Mouse (Mus musculus) mouse embryonic stem cell (cell line): ENCODE results near the gene Psmd11.
"Not testable (repeated sequence)": the region's sequence is repeated elsewhere in the genome, so short reads cannot be mapped to it uniquely, and the experiment has no call there.

Experiments used
- in situ Hi-C, 2 experiments: fragments of 300-500 bp; cut with MboI; formaldehyde crosslinking; loops; 1 replicate in 1 of 2; 3 replicates in 1 of 2; pipeline ENCODE4 v1.14.3; 2019 to 2020; ENCODE audit warnings: low sequenced_read_pairs in 2 of 2, low pct_unique_long_range_greater_than_20kb in 1 of 2, mixed read lengths in 1 of 2; ENCODE audit not compliant: unreplicated experiment in 1 of 2

Gene Psmd11

DNA sequence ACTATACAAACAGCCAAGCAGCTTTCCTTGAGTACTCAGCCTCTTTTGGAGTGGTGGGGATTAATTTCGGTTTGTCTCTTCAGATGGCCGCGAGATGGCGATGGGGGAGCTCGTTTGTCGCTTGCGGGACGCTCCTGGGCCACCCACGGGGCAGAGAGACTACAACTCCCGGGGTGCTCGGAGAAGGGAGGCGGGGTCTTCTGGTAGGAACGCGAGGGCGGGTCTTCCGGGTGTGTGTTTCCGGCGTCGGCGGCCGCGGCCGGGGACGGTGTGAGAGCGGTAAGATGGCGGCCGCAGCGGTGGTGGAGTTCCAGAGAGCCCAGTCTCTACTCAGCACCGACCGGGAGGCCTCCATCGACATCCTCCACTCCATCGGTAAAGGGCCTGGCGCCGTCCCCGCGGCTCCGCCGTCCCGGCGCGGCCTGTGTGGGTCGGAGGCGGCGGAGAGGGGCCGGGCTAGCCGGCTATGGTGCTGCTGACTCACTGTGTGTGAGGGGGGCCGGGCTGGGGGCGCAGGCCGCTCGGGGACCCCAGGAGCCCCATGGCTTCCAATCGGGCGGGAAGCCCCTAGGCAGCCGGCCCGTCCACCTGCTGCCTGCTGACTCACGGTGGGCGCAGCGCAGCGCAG is at the start of gene Psmd11:
Gene Psmd11, plus strand, starts transcription at position 235 of the 628 bp plus-strand sequence.
- in situ Hi-C loops: no loop called here

DNA sequence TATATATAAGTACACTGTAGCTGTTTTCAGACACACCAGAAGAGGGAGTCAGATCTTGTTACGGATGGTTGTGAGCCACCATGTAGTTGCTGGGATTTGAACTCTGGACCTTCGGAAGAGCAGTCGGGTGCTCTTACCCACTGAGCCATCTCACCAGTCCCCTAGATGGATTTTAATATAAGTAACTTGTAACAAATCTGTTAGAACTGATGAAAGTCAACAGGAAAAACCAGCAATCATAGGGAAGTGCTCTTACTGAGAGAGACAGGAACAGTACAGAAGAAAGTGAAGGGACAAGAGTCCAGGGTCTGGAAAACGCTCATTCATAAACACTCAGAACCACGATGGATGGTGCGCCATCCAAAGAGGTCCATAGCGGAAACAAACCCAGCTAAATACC is 49.2 kb upstream of the Psmd11 start:
- in situ Hi-C loops: loop anchor here in 1 of 2 experiments (25.0 kb wide), 1 partner anchor 367 kb away; no protein-coding TSS in a partner anchor

DNA sequence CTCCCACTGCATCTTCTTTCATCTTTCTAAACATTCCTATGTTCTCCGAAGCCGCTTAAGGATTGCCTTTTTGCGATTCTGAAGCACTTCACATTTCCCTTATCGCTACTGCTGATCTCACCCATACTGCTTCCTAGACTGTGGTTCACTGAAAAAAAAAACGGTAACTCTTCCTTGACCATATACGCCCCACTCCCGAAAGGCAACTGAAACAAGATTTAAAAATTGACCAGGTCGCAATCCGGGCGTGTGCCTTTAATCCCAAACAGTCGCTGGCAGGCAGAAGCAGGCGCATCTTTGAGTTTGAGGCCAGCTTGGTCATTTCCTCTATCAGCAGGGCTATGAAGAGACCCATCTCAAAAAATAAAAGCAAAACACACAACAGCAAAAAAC is 45.8 kb upstream of the Psmd11 start:
- in situ Hi-C loops: loop anchor here in 1 of 2 experiments (25.0 kb wide), 1 partner anchor 370 kb away; no protein-coding TSS in a partner anchor

DNA sequence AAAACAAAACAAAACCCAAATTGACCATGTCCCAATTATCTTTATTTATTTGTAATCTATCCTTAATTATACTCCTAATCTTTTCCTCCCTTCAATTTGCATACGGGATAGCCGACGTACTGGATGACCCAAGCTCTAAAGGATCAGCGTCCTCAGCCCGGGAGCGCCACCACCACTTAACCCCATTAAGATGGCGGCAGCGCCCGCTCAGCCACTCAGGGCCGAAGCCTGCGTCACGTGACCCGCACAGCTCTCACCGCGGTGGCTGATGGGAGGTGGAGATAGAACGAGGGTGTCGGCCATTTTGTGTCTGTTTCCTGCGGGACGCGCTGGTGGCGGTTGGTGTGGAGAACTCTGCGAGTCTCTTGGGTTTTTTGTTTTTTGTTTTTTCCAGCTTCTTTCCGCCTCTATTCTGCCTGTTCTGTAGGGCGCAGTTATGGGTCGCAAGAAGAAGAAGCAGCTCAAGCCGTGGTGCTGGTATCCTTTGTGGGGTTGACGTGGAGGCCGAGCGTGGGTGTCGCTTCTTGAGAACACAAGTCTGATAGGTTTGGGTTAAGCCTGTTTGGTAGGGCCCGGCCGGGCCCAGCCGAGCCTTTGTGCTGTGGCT is 45.3 kb upstream of the Psmd11 start, which contains the start of gene Zfp207:
Gene Zfp207, plus strand, starts transcription at position 261 of the 607 bp plus-strand sequence.
- in situ Hi-C loops: loop anchor here in 1 of 2 experiments (25.0 kb wide), 1 partner anchor 371 kb away; no protein-coding TSS in a partner anchor

DNA sequence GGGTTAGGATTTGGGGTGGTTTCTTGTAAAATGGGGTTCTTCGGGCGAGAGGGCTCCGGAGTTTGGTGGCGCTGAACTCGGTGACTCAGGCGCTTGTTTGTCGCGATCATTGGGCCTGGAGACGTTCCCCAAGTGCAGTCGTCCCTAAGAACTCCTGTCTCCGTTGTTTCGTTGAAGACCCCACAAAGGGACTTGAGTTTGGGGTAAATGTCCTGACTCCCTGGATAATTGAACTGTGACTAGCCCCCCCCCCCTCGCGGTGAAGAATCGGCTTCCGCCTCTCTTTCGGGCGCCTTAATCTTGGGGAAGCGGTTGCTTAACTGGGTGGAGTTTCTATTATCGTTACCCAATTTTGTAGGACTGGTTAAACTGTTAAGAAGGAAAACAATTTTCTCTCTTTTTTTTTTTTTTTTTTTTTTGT is 44.8 kb upstream of the Psmd11 start:
- in situ Hi-C loops: loop anchor here in 1 of 2 experiments (25.0 kb wide), 1 partner anchor 371 kb away; no protein-coding TSS in a partner anchor

DNA sequence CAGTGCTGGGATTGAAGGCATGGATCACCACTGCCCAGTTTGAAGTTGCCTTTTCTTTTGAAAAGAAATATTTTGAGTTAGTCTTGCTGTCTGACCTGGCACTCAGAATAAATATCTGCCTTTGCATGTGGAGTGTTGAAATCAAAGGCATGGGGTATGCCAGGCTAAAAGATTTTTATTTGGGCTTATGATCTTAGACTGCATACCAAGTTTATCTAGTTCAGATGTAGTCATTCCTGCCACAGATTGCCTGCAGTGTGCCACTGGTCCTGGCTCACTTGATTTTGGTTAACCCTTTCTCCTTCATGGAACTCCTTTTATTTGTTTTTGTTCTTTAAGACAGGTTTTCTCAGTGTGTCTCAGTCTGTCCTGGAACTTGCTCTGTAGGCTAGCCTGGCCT is 44.0 kb upstream of the Psmd11 start:
- in situ Hi-C loops: loop anchor here in 1 of 2 experiments (25.0 kb wide), 1 partner anchor 372 kb away; no protein-coding TSS in a partner anchor

DNA sequence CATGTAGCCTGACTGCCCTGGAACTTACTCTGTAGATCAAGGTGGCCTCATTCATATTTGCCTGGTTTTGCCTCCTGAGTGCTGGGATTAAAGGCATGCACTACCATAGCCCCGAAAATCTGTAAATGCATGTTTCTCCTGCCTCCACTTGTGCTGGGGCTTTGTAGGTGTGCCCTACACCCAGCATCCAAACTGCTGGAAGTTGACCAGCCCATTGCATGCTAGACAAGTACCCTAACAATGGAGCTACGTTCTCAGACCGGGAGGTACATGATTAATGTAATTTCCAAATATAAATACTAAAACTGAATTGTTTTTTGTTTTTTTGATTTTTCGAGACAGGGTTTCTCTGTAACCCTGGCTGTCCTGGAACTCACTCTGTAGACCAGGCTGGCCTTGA is 43.4 kb upstream of the Psmd11 start:
- in situ Hi-C loops: loop anchor here in 1 of 2 experiments (25.0 kb wide), 1 partner anchor 373 kb away; no protein-coding TSS in a partner anchor

DNA sequence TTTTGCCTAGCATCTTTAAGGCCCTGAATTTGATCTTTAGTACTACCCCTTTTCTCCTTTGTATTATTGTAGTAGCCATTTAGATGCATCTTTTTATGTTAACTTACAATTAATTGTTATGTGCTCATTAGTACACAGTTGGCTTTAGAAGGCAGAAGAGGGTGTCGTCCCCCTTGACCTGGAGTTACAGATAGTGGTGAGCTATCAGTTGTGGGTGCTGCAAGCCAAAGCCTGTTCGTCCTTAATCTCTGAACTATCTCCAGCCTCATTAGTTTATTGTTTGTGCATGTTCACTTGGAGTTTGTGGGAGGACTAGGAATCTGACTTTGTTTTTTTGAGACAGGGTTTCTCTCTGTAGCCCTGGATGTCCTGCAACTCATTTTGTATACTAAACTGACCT is 41.6 kb upstream of the Psmd11 start:
- in situ Hi-C loops: loop anchor here in 1 of 2 experiments (25.0 kb wide), 1 partner anchor 374 kb away; no protein-coding TSS in a partner anchor

DNA sequence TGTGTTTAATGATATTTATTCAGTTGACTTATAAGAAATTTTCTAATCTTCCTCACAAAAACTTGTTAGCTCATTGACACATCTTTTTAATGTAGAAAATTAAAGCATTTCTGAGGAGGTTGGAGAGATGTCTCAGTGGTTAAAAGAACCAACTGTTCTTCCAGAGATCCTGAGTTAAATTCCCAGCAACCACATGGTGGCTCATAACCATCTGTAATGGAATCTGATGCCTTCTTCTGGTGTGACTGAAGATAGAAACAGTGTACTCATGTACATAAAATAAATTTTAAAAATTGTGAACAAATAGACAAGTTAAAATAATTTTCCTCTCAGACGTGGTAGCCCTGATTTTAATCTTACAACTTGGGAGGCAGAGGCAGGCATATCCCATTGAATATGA is 38.5 kb upstream of the Psmd11 start:
- in situ Hi-C loops: loop anchor here (10.0 to 25.0 kb wide), 2 partner anchors 365 to 378 kb away; no protein-coding TSS in a partner anchor

DNA sequence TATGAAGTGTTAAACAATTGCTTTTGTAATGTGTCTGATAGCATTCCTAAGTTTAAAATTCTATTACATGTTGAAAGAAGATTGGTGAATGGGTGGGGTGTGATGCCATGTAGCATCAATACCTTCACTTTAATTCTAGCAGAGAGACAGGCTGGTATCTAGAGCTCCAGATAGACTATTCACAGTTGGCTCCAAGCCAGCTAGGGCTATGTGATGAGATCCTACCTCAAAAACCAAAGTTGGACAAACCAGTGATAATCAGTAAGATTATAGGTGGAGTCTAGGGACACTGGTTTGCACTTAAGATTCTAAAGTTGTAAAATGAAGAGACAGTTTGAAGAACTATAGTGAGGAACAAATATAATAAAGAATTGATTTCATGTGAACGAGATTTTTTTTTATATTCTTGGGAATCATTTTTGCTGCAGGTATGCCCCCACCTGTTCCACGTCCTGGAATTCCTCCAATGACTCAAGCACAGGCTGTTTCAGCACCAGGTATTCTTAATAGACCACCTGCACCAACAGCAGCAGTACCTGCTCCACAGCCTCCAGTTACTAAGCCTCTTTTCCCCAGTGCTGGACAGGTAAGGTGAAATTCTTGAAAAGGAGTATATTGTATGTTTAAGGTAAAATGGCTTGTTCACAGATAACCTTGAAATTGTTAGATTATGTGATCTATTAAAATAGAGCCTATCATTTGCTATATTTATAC is 36.9 kb upstream of the Psmd11 start:
- in situ Hi-C loops: loop anchor here (10.0 to 25.0 kb wide), 2 partner anchors 367 to 379 kb away; no protein-coding TSS in a partner anchor

DNA sequence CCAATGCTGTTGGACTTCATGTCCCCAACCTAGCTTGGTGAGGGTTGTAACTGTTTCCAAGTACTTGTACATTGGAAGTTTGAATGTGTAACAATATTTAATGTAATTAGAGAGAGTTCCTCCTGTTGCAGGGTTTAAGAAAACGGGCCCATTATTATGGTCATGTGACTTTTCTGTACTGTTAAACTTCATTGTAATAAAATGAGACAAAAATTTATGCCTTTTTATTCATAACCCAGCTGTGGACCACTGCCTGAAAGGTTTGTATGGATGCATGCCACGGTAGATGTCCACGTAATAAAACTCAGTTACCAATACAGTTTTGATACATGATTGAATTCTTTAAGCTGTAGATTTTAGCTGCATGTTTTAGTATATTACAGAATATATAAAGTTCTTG is 32.5 kb upstream of the Psmd11 start:
- in situ Hi-C loops: loop anchor here (10.0 to 25.0 kb wide), 2 partner anchors 371 to 384 kb away; no protein-coding TSS in a partner anchor

DNA sequence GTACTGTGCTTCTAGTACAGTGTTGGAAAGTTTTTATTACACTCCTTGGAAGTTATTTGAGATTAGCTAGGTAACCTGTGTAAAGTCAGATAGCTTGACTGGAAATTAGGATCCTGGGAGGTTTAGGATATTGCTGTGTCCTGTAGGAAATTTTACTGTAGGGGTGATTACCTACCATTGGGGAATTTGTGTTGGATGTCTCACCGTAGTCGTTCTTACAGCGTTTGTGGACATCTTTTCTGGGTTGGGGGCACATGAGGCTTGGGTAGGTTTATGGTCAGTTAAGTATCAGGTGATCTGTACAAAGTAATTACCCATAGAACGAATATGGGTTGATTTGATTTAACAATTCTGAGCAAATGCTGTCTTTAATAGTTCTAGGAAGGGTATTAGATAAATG is 31.8 kb upstream of the Psmd11 start:
- in situ Hi-C loops: loop anchor here (10.0 to 25.0 kb wide), 2 partner anchors 372 to 384 kb away; no protein-coding TSS in a partner anchor

DNA sequence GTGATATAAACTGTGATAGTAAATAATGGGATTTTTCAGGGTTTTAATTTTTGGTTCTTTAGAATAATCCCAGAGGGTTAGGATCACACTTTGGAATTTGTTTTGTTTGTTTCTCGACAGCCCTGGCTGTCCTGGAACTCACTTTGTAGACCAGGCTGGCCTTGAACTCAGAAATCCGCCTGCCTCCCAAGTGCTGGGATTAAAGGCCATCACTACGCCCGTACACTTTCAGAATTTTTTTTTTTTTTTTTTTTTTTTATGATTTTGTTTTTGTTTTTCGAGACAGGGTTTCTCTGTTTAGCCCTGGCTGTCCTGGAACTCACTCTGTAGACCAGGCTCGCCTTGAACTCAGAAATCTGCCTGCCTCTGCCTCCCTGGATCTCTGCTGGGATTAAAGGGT is 20.5 kb upstream of the Psmd11 start:
- in situ Hi-C loops: not testable (repeated sequence)

DNA sequence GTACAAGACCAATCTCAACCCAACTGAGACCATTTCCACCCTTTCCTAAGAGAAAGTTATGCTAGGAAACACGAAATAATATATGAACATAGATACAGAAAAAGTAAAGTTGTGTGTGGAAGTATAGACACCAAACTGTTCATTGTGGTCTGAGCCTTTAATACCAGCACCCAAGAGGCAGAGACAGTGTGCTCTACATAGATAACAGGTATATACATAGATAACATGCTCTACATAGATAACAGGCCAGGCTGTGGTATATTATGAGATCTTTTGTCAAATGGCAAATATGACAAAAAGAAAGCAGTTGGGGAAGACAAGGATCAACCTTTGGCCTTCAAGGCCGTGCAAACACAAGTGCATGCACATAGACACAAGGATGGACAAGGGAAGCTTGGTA is 18.0 kb upstream of the Psmd11 start:
- in situ Hi-C loops: no loop called here

DNA sequence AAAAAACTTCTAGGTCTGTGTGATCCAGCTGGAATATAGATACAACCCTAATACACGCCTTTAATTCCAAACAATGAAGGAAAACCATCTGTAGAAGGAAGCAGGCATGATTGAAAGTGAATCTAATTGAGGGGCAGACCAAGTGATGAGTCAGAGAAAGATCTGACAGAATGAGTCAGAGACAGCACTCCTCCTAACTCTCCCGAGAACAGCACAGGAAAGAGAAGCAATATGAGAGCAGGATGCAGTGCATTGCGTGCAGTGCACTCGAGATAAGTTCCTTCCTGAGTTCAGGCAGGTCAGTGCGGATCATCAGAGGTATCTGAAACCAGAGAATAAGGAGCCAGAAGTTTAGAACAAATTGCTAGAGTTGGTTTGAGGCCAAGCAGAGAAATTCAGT is 11.3 kb upstream of the Psmd11 start:
- in situ Hi-C loops: no loop called here

DNA sequence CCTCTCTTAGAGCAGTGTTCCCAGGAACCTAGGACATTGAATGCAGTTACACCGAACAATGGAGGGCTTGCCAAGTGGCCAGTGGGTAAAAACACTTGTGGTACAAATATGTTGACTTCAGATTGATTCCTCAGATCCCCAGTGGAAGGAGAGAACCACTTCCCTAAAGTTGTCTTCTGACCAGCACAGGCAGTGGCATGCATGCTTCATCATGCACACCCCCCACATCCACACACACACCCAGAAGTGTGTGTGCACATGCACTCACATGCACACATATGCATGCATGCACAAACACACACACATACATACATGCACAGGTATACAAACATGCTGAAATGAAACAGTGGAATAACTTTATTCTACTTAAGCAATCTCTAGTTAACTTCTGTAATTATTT is 8.7 kb upstream of the Psmd11 start:
- in situ Hi-C loops: no loop called here

DNA sequence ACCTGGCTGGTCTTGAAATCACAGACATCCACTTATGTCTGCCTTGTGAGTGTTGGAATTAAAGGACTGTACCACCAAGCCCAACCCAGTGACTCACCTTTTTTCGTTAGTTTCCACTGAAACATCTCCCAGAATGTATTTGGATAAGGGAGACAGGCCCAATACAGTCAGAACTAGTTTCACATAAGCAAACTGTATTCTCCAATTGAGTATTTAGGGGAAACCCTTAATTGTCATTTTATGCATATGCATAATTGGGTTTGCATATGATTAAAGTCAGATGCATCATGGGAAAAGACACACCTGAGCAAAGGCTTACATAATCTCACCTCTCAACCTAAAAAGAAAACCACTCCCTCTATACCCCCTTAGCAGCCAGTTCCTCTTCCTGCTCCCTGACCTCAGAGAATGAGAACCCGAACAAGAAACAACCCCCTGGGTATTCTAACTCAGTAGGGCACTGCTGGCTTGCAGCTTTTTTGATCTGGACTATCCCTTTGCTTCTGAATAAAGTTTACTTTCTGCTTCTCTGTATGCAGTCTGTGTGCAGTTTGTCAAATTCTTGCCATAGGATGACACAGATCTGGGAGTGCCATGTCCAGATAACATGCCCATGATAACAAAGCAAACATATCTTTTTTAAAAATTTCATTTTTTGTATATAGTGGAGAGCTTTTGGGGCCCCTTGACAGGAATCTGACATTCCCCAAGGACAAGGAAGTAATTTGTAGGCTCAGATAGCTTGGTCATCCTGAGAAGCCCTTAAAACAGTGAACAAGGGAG is 8.0 kb upstream of the Psmd11 start:
- in situ Hi-C loops: no loop called here

DNA sequence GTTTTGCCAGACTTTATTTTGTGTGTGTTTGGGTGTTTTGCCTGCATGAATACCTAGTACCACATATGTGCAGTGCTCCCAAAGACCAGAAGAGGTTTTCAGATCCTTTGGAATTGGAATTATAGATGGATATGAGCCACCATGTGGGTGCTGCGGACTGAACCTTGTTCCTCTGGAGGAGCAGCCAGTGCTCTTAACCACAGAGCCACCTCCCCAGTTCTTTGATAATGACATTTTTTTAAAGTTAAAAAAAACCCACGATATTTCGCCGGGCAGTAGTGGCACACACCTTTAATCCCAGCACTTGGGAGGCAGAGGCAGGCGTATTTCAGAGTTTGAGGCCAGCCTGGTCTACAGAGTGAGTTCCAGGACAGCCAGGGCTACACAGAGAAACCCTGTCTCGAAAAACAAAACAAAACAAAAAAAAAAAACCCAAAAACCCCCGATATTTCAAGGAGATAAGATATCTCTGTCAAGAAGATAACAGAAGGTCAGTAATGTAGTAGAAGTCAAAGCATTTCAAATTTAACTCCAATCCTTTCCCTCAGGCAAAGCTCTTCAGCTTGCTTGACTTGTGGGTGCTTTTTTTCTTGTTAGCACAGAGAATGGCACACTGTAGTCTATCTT is 6.9 kb upstream of the Psmd11 start:
- in situ Hi-C loops: no loop called here
